Mouse (Mus musculus): ENCODE data around the gene 2310009B15Rik.

2310009B15Rik gene

GRCm38 (mm10) chr1:138844166-138844565 is 12.5 kb downstream of the 2310009B15Rik start:
- in situ Hi-C loops (cut with MboI; ENCODE audit: low pct_unique_long_range_greater_than_20kb in 1 of 2, low sequenced_read_pairs in 2 of 2, unreplicated experiment in 1 of 2) = loop anchor here (25.0 kb wide), 1 partner anchor 318 kb away; no protein-coding TSS in a partner anchor

- in situ Hi-C loops (cut with MboI; ENCODE audit: low pct_unique_long_range_greater_than_20kb in 1 of 2, low sequenced_read_pairs in 2 of 2, unreplicated experiment in 1 of 2) = loop anchor here (25.0 kb wide), 1 partner anchor 319 kb away; no protein-coding TSS in a partner anchor
Observed at GRCm38 (mm10) chr1:138843361-138844091, 13.1 kb downstream of the 2310009B15Rik start.

- in situ Hi-C loops (cut with MboI; ENCODE audit: low pct_unique_long_range_greater_than_20kb in 1 of 2, low sequenced_read_pairs in 2 of 2, unreplicated experiment in 1 of 2) = loop anchor here (25.0 kb wide), 1 partner anchor 320 kb away; no protein-coding TSS in a partner anchor
Observed at GRCm38 (mm10) chr1:138842756-138843155, 13.9 kb downstream of the 2310009B15Rik start.

- in situ Hi-C loops (cut with MboI; ENCODE audit: low pct_unique_long_range_greater_than_20kb in 1 of 2, low sequenced_read_pairs in 2 of 2, unreplicated experiment in 1 of 2) = loop anchor here (25.0 kb wide), 1 partner anchor 320 kb away; no protein-coding TSS in a partner anchor
Observed at GRCm38 (mm10) chr1:138842315-138842714, 14.3 kb downstream of the 2310009B15Rik start.

GRCm38 (mm10) chr1:138841306-138842095 is 15.2 kb downstream of the 2310009B15Rik start:
- in situ Hi-C loops (cut with MboI; ENCODE audit: low pct_unique_long_range_greater_than_20kb in 1 of 2, low sequenced_read_pairs in 2 of 2, unreplicated experiment in 1 of 2) = loop anchor here (25.0 kb wide), 1 partner anchor 321 kb away; no protein-coding TSS in a partner anchor

GRCm38 (mm10) chr1:138840440-138841305 is 16.0 kb downstream of the 2310009B15Rik start:
- in situ Hi-C loops (cut with MboI; ENCODE audit: low pct_unique_long_range_greater_than_20kb in 1 of 2, low sequenced_read_pairs in 2 of 2, unreplicated experiment in 1 of 2) = loop anchor here (25.0 kb wide), 1 partner anchor 322 kb away; no protein-coding TSS in a partner anchor

GRCm38 (mm10) chr1:138839809-138840430 is 16.7 kb downstream of the 2310009B15Rik start:
- in situ Hi-C loops (cut with MboI; ENCODE audit: low pct_unique_long_range_greater_than_20kb in 1 of 2, low sequenced_read_pairs in 2 of 2, unreplicated experiment in 1 of 2) = loop anchor here (25.0 kb wide), 1 partner anchor 322 kb away; no protein-coding TSS in a partner anchor

- in situ Hi-C loops (cut with MboI; ENCODE audit: low pct_unique_long_range_greater_than_20kb in 1 of 2, low sequenced_read_pairs in 2 of 2, unreplicated experiment in 1 of 2) = loop anchor here (25.0 kb wide), 1 partner anchor 323 kb away; no protein-coding TSS in a partner anchor
Observed at GRCm38 (mm10) chr1:138839291-138839690, 17.4 kb downstream of the 2310009B15Rik start.

- in situ Hi-C loops (cut with MboI; ENCODE audit: low pct_unique_long_range_greater_than_20kb in 1 of 2, low sequenced_read_pairs in 2 of 2, unreplicated experiment in 1 of 2) = loop anchor here (25.0 kb wide), 1 partner anchor 324 kb away; no protein-coding TSS in a partner anchor
Observed at GRCm38 (mm10) chr1:138837786-138838743, 18.6 kb downstream of the 2310009B15Rik start.

- in situ Hi-C loops (cut with MboI; ENCODE audit: low pct_unique_long_range_greater_than_20kb in 1 of 2, low sequenced_read_pairs in 2 of 2, unreplicated experiment in 1 of 2) = loop anchor here (25.0 kb wide), 1 partner anchor 327 kb away; no protein-coding TSS in a partner anchor
Observed at GRCm38 (mm10) chr1:138835355-138835900, 21.2 kb downstream of the 2310009B15Rik start.

- in situ Hi-C loops (cut with MboI; ENCODE audit: low pct_unique_long_range_greater_than_20kb in 1 of 2, low sequenced_read_pairs in 2 of 2, unreplicated experiment in 1 of 2) = loop anchor here (25.0 kb wide), 1 partner anchor 331 kb away; no protein-coding TSS in a partner anchor
Observed at GRCm38 (mm10) chr1:138831309-138831708, 25.3 kb downstream of the 2310009B15Rik start.

- in situ Hi-C loops (cut with MboI; ENCODE audit: low pct_unique_long_range_greater_than_20kb in 1 of 2, low sequenced_read_pairs in 2 of 2, unreplicated experiment in 1 of 2) = loop anchor here (25.0 kb wide), 1 partner anchor 335 kb away; no protein-coding TSS in a partner anchor
Observed at GRCm38 (mm10) chr1:138826841-138827240, 29.8 kb downstream of the 2310009B15Rik start.

- in situ Hi-C loops (cut with MboI; ENCODE audit: low pct_unique_long_range_greater_than_20kb in 1 of 2, low sequenced_read_pairs in 2 of 2, unreplicated experiment in 1 of 2) = no loop called here
Observed at GRCm38 (mm10) chr1:138822985-138823322, 33.7 kb downstream of the 2310009B15Rik start.

- in situ Hi-C loops (cut with MboI; ENCODE audit: low pct_unique_long_range_greater_than_20kb in 1 of 2, low sequenced_read_pairs in 2 of 2, unreplicated experiment in 1 of 2) = no loop called here
Observed at GRCm38 (mm10) chr1:138822255-138822984, 34.2 kb downstream of the 2310009B15Rik start.

Measured in mouse embryonic stem cell (cell line).